Mouse (Mus musculus): ENCODE results near the gene Alg1. TPM values are rescaled to one million over a fixed set of nuclear protein-coding genes. Genes with fewer than 3 reads are reported as not detected.
"Not testable (repeated sequence)": the region's sequence is repeated elsewhere in the genome, so short reads cannot be mapped to it uniquely, and the experiment has no call there.

The Alg1 gene
- total RNA-seq, 2 experiments from 2014 or later = 20.1 to 22.8 TPM

- not testable (repeated sequence) for ATAC-seq (replicated peaks; ENCODE audit: poor library complexity)
These were observed 5.3 kb upstream of the Alg1 start for GRCm38 (mm10) chr16:5228103-5228502.

GRCm38 (mm10) chr16:5232982-5233381, 439 bp upstream of the Alg1 start:
- no peak for ATAC-seq (replicated peaks; ENCODE audit: poor library complexity)

- ATAC-seq (replicated peaks; ENCODE audit: poor library complexity) = no peak
These were observed 8.9 kb downstream of the Alg1 start for GRCm38 (mm10) chr16:5242355-5242754.

GRCm38 (mm10) chr16:5242882-5243281, 9.5 kb downstream of the Alg1 start:
- no peak for ATAC-seq (replicated peaks; ENCODE audit: poor library complexity)

GRCm38 (mm10) chr16:5244411-5244810, 11.0 kb downstream of the Alg1 start:
- peak; percentile 91 for ATAC-seq (replicated peaks; ENCODE audit: poor library complexity)

- no peak for ATAC-seq (replicated peaks; ENCODE audit: poor library complexity)
These were observed 17.5 kb downstream of the Alg1 start for GRCm38 (mm10) chr16:5250891-5251290.

GRCm38 (mm10) chr16:5252260-5252659, 18.8 kb downstream of the Alg1 start:
- ATAC-seq (replicated peaks; ENCODE audit: poor library complexity) = no peak

GRCm38 (mm10) chr16:5254346-5255025, 21.1 kb downstream of the Alg1 start:
- peak; percentile 77 for ATAC-seq (replicated peaks; ENCODE audit: poor library complexity)

- no peak for ATAC-seq (replicated peaks; ENCODE audit: poor library complexity)
These were observed 21.8 kb downstream of the Alg1 start for GRCm38 (mm10) chr16:5255081-5255740.

- ATAC-seq (replicated peaks; ENCODE audit: poor library complexity) = peak; percentile 90
These were observed 22.5 kb downstream of the Alg1 start, which contains the start of gene Eef2kmt for GRCm38 (mm10) chr16:5255779-5256496. Eef2kmt (minus strand) TSS chr16:5255983.

- no peak for ATAC-seq (replicated peaks; ENCODE audit: poor library complexity)
These were observed 29.7 kb downstream of the Alg1 start for GRCm38 (mm10) chr16:5263156-5263555.

- ATAC-seq (replicated peaks; ENCODE audit: poor library complexity) = no peak
These were observed 30.5 kb downstream of the Alg1 start for GRCm38 (mm10) chr16:5263926-5264325.

- ATAC-seq (replicated peaks; ENCODE audit: poor library complexity) = no peak
These were observed 38.1 kb downstream of the Alg1 start for GRCm38 (mm10) chr16:5271411-5272035.

- no peak for ATAC-seq (replicated peaks; ENCODE audit: poor library complexity)
These were observed 39.0 kb downstream of the Alg1 start for GRCm38 (mm10) chr16:5272371-5272770.

GRCm38 (mm10) chr16:5279571-5280222, 46.3 kb downstream of the Alg1 start:
- no peak for ATAC-seq (replicated peaks; ENCODE audit: poor library complexity)

- no peak for ATAC-seq (replicated peaks; ENCODE audit: poor library complexity)
These were observed 49.3 kb downstream of the Alg1 start for GRCm38 (mm10) chr16:5282686-5283085.

GRCm38 (mm10) chr16:5285376-5285775, 52.0 kb downstream of the Alg1 start:
- no peak for ATAC-seq (replicated peaks; ENCODE audit: poor library complexity)

All from megakaryocyte progenitor cell, adult 5-6 weeks (primary cell).